Mouse (Mus musculus) CH12.LX (cell line): ENCODE measurements around the gene Aldh4a1. TPM values are rescaled to one million over a fixed set of nuclear protein-coding genes. Genes with fewer than 3 reads are reported as not detected.

Experiments used
- DNase-seq: peaks from one replicate; pipeline ENCODE4 v3.0.0-alpha.2; 2013; ENCODE audit errors: extremely low read depth
- H3K27ac ChIP-seq: 2 replicates; pipeline ENCODE4 v1.5.1; 2012; ENCODE audit warnings: low read depth, mild to moderate bottlenecking, control low read depth, moderate library complexity; ENCODE audit not compliant: insufficient read depth
- H3K27me3 ChIP-seq: replicated peaks from 2 replicates; pipeline ENCODE3; 2012; ENCODE audit warnings: inconsistent platforms
- H3K36me3 ChIP-seq, 2 experiments: replicated peaks in 1 of 2; 2 replicates each; pipeline versions ENCODE3 to v1.6.1; 2012; ENCODE audit warnings: inconsistent platforms in 1 of 2, low read length in 1 of 2, mild to moderate bottlenecking in 1 of 2, mixed read lengths in 1 of 2, moderate library complexity in 1 of 2; ENCODE audit not compliant: control insufficient read depth in 1 of 2, insufficient read depth in 1 of 2
- H3K4me1 ChIP-seq, 2 experiments: 2 replicates each; pipeline ENCODE4 v1.6.1; 2012; ENCODE audit warnings: inconsistent platforms in 1 of 2, moderate library complexity in 1 of 2; ENCODE audit not compliant: insufficient read depth in 2 of 2, control insufficient read depth in 1 of 2
- H3K4me2 ChIP-seq: 2 replicates; pipeline ENCODE4 v1.6.1; 2012; ENCODE audit warnings: low read depth, mild to moderate bottlenecking, control low read depth; ENCODE audit not compliant: poor library complexity, insufficient read depth, severe bottlenecking
- H3K4me3 ChIP-seq, 3 experiments: fragments of 150-350 bp in 1 of 3; sonication (generic) in 1 of 3; replicated peaks in 1 of 3; 2 replicates each; pipeline versions ENCODE3 to v1.5.1; 2011 to 2012; ENCODE audit warnings: low read depth in 2 of 3, low read length in 2 of 3, mild to moderate bottlenecking in 2 of 3, moderate library complexity in 2 of 3, control low read depth in 1 of 3, improper control_type of control experiment in 1 of 3, inconsistent platforms in 1 of 3, mixed read lengths in 1 of 3; ENCODE audit not compliant: poor library complexity in 1 of 3
- H3K79me2 ChIP-seq: replicated peaks from 2 replicates; pipeline ENCODE4 v1.6.1; 2012; ENCODE audit warnings: mild to moderate bottlenecking, moderate library complexity; ENCODE audit not compliant: control insufficient read depth, poor library complexity, insufficient read depth, severe bottlenecking; ENCODE audit errors: extremely low read depth
- H3K9ac ChIP-seq: 2 replicates; pipeline ENCODE4 v1.6.1; 2012; ENCODE audit warnings: low read depth, mild to moderate bottlenecking, control low read depth, moderate library complexity; ENCODE audit not compliant: insufficient read depth
- H3K9me3 ChIP-seq: replicated peaks from 2 replicates; pipeline ENCODE3; 2012; ENCODE audit warnings: low read length, inconsistent platforms, mixed read lengths
- ELF1 ChIP-seq: IDR thresholded peaks from 2 replicates; pipeline ENCODE4 v1.6.1; 2014; ENCODE audit warnings: low read depth, mild to moderate bottlenecking, inconsistent platforms, low read length, improper control_type of control experiment
- GABPA ChIP-seq: IDR thresholded peaks from 2 replicates; pipeline ENCODE4 v1.6.1; 2012; ENCODE audit warnings: low read depth, low read length, improper control_type of control experiment, inconsistent platforms; ENCODE audit not compliant: insufficient replicate concordance
- MAZ ChIP-seq: IDR thresholded peaks from 2 replicates; pipeline ENCODE4 v1.6.1; 2012; ENCODE audit warnings: low read depth, mild to moderate bottlenecking, inconsistent platforms, low read length, improper control_type of control experiment, moderate library complexity
- MEF2A ChIP-seq: IDR thresholded peaks from 2 replicates; pipeline ENCODE4 v1.6.1; 2014; ENCODE audit warnings: low read depth, mild to moderate bottlenecking, inconsistent platforms, low read length, improper control_type of control experiment, borderline replicate concordance
- NRF1 ChIP-seq: IDR thresholded peaks from 2 replicates; pipeline ENCODE4 v1.6.1; 2014; ENCODE audit warnings: low read depth, mild to moderate bottlenecking, inconsistent platforms, low read length, improper control_type of control experiment, moderate library complexity
- POLR2AphosphoS2 ChIP-seq: IDR thresholded peaks from 2 replicates; pipeline ENCODE4 v1.6.1; 2011; ENCODE audit warnings: low read depth, low read length, improper control_type of control experiment
- RAD21 ChIP-seq: IDR thresholded peaks from 2 replicates; pipeline ENCODE4 v1.6.1; 2011; ENCODE audit warnings: low read depth, mild to moderate bottlenecking, low read length, improper control_type of control experiment, moderate library complexity
- ZKSCAN1 ChIP-seq: IDR thresholded peaks from 2 replicates; pipeline ENCODE4 v1.6.1; 2012; ENCODE audit warnings: low read depth, inconsistent platforms, low read length, improper control_type of control experiment, borderline replicate concordance
- dilution Hi-C: fragments of 300-500 bp; cut with MboI; formaldehyde crosslinking; loops from 2 replicates; pipeline ENCODE4 v1.14.3; 2020; ENCODE audit warnings: low sequenced_read_pairs; ENCODE audit not compliant: extremely low pct_unique_long_range_greater_than_20kb, extremely low pct_ligation_motif_present
- in situ Hi-C: fragments of 300-500 bp; cut with MboI; formaldehyde crosslinking; loops from 3 replicates; pipeline ENCODE4 v1.14.3; 2019; ENCODE audit warnings: low sequenced_read_pairs, low pct_ligation_motif_present, low pct_unique_long_range_greater_than_20kb, mixed read lengths
- polyA plus RNA-seq: library from polyadenylated mRNA; unstranded; fragments of >175 nt; gene quantifications from 2 replicates; pipeline ENCODE4 v1.2.1, GENCODE M21; 2012; ENCODE audit warnings: low read depth; ENCODE audit not compliant: insufficient read length
- total RNA-seq, 2 experiments: library from RNA; depleted of rRNA; stranded (reverse); fragments of 300-350 nt in 1 of 2; fragments of >200 nt in 1 of 2; gene quantifications; 2 replicates each; pipeline ENCODE4 v1.2.3; 2012 to 2014

The Aldh4a1 gene
- total and polyA plus RNA-seq, 3 experiments: 6.5 to 18.0 (median 6.5) TPM

- TF ChIP-seq MEF2A (no peak), ELF1 (no peak), RAD21 (no peak), GABPA (no peak)
- no peak for DNase-seq
- H3K9ac ChIP-seq: no peak overlapping the region
- H3K4me2 ChIP-seq: no peak overlapping the region
- H3K36me3 ChIP-seq: no peaks in the 10 kb centered on the region
- no peaks in the 10 kb centered on the region for H3K79me2 ChIP-seq
- H3K27ac ChIP-seq: no peak overlapping the region
- in situ Hi-C loops: no loop called here
- H3K4me3 ChIP-seq: no peak overlapping the region
- peaks cover 7 to 11% of the 10 kb centered on the region in 2 experiments; a peak in 2 of 4 replicates for H3K4me1 ChIP-seq
- peaks cover 55% of the 10 kb centered on the region for H3K27me3 ChIP-seq
- dilution Hi-C loops: no loop called here
- H3K9me3 ChIP-seq: no peaks in the 10 kb centered on the region
Measured at GRCm38 (mm10) chr4:139587370-139587769, 35.3 kb upstream of the Aldh4a1 start.

GRCm38 (mm10) chr4:139587773-139588172 is 34.9 kb upstream of the Aldh4a1 start:
- in situ Hi-C loops: no loop called here
- Histone ChIP-seq H3K4me3 (no peak overlapping the region), H3K9ac (no peak overlapping the region), H3K4me1 (peaks cover 7 to 11% of the 10 kb centered on the region in 2 experiments; a peak in 2 of 4 replicates), H3K27me3 (peaks cover 51% of the 10 kb centered on the region), H3K27ac (no peak overlapping the region), H3K36me3 (no peaks in the 10 kb centered on the region), H3K79me2 (no peaks in the 10 kb centered on the region)
- dilution Hi-C loops: no loop called here
- TF ChIP-seq MAZ (no peak), POLR2AphosphoS2 (no peak), ZKSCAN1 (no peak), RAD21 (no peak)
- TF ChIP-seq, all 38 proteins: peak for 0
- no peak overlapping the region for H3K4me2 ChIP-seq
- no peak for DNase-seq
- H3K9me3 ChIP-seq: no peaks in the 10 kb centered on the region

GRCm38 (mm10) chr4:139589351-139590027 is 33.2 kb upstream of the Aldh4a1 start:
- no peak for DNase-seq
- no peaks in the 10 kb centered on the region for H3K9me3 ChIP-seq
- no peak for TF ChIP-seq NRF1
- H3K36me3 ChIP-seq: no peaks in the 10 kb centered on the region
- H3K4me2 ChIP-seq: no peak overlapping the region
- in situ Hi-C loops (no loop called here), dilution Hi-C loops (no loop called here)
- peaks cover 44% of the 10 kb centered on the region for H3K27me3 ChIP-seq
- H3K4me3 ChIP-seq: no peak overlapping the region
- peaks cover 7 to 11% of the 10 kb centered on the region in 2 experiments; a peak in 2 of 4 replicates for H3K4me1 ChIP-seq
- no peak overlapping the region for H3K9ac ChIP-seq
- no peak overlapping the region for H3K27ac ChIP-seq
- no peaks in the 10 kb centered on the region for H3K79me2 ChIP-seq
